Mouse (Mus musculus): ENCODE data around the gene Sfmbt2.
"Not testable (repeated sequence)": the region's sequence is repeated elsewhere in the genome, so short reads cannot be mapped to it uniquely, and the experiment has no call there.

The Sfmbt2 gene

DNA sequence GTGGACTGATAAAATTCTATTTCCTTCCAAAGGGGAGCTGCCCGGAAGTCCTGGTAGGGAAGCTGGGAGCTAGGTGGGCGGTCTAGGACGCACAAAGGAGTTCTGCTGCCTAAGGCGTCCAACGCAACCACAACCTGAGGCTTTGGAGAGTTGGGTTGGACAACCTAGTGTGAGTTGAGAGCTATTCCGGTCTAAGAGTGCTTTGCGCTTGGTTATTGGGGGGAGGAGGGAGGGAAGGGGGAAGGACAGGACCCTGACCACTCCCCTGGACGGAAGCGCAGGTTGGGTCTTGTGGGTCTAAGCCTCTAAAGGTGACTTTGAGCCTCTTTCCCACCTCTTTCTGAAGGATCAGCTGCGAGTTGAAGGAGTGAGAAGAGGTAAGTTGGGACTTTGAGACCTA is at the start of gene Sfmbt2:
Gene Sfmbt2, plus strand, starts transcription at position 335 of the 400 bp plus-strand sequence.
- DNase-seq = no peak

GRCm38 (mm10) chr2:10321093-10321492 is 49.2 kb upstream of the Sfmbt2 start:
- no peak for DNase-seq

DNA sequence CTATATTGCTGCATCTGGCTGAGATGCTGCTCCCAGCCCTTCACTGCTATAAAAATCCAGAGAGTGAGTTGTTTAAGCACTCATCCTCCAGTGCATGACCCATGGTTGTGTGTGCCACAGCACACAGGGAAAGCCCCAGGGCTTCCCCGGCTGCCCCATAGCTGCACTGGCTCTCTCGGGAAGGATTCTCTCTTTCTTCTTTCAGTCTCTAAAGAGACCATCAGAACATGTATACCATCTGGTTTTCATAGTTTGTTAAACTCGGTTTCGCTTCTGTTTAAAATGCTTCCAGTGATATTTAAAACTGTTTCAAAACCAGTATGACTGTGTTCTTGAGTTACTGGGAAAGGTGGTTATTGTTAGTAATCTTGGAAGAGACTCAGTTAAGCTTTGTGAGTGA is 47.1 kb upstream of the Sfmbt2 start:
- DNase-seq = no peak

DNA sequence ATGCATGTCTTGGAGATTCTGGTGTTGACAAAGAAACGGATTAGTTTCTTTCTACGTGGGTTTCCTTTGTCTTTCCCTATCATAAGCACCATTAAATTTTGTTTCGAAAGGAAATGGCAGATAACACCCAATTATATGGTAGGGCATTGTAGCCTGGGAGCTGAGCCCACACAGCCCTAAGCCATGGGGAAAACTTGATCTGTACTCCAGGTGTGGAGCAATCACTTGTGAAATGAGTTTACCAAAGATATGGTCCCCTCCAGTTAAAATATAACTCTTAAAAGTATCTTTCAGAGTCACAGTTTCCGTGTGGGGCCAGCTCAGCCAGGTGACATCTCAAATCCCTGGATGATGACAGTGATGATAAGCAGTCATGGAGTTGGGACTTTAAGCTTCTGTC is 45.3 kb upstream of the Sfmbt2 start:
- DNase-seq = no peak

- DNase-seq = no peak
These were observed 40.1 kb upstream of the Sfmbt2 start for GRCm38 (mm10) chr2:10330216-10330615.

GRCm38 (mm10) chr2:10334299-10334698 is 36.0 kb upstream of the Sfmbt2 start:
- no peak for DNase-seq

GRCm38 (mm10) chr2:10335037-10335608 is 35.2 kb upstream of the Sfmbt2 start:
- no peak for DNase-seq

- no peak for DNase-seq
These were observed 30.3 kb upstream of the Sfmbt2 start for GRCm38 (mm10) chr2:10340022-10340421.

- no peak for DNase-seq
These were observed 26.8 kb upstream of the Sfmbt2 start for GRCm38 (mm10) chr2:10343523-10343922.

DNA sequence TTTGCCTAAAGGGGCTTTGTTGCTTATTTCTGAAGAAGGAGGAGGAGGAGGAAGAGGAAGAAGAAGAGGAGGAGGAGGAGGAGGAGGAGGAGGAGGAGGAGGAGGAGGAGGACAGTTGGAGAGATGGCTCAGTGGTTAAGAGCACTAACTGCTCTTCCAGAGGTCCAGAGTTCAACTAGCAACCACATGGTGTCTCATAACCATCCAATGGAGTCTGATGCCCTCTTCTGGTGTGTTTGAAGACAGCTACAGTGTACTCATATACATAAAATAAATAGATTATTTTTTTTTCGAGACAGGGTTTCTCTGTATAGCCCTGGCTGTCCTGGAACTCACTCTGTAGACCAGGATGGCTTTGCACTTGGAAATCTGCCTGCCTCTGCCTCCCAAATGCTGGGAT is 26.2 kb upstream of the Sfmbt2 start:
- not testable (repeated sequence) for DNase-seq

DNA sequence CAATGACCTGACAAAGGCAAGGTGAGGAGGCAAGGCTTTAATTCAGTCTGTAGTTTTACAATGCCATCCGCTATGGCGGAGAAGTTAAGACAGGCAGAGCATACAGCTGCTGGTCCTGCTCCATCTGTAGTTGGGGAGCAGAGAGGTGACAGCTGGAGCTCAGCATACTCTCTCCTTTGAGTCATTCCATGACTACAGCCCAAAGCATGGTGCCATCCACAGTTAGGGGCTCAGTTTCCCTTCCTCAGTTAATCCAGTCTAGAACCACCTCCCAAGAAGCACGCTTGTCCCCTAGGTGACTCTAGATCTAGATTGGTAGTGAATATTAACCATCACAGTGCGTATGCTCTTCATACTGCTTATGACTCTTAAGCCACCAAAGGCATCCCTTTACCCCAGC is 23.1 kb upstream of the Sfmbt2 start:
- no peak for DNase-seq

DNA sequence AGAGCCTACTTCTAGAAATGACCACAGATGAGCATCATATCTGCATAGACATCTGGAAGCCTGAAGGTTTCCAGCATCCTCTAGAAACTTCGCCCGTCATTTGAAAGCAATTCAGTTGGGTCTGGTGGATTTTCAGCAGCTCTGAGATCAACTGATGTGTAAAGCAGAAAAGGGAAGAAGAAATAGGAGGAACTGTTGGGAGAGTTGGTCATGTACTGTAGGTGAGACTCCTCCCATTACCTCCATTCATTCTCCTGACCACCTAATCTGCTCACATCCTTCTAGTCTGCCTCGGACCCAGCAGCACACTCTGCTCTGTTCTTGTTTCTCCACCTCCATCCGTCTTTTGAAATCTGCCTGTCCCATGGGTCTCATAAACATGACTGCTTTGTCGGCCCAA is 22.3 kb upstream of the Sfmbt2 start:
- DNase-seq = no peak

DNA sequence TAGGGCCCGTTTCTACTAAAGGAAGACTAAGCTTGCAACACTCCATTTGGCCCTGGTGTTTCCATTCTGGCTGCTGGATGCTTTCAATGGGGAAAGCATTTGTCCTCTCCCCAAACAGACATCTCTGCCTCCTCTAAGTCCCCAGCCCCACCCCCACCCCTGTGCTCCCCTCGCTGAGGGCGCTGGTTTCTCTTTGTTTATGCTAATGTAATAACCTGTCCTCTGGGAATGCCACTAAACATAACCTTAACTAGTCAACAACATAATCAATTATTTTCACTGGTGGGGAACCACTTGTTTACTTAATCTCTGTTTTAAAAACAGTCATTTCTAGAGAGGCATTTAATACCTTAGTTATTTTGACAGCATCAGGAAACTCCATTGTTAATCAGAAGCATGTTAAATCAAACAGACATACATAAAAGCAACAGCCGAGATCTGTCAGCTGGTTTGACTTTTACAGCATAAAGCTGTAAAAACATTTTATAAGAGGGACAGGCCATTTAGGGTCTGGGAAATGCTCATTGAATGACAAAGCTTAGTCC is 20.0 kb upstream of the Sfmbt2 start:
- DNase-seq = no peak

DNA sequence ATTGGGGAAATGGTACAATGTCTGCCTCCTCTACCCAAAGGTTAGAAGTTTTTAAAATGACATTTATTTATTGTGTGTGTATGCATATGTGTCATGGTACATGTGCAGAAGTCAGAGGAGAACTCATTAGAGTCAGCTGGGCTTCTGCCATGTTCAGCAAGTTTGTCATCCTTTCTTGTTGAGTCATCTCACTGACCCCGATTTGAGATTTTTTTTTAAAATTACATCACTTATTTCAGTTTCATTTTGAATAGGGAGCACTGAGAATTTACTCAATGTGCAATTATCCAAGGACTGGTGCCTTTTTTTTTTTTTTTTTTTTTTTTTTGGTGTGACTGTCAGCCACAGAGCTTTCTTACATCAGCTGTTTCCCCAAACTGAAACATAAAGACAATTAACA is 19.2 kb upstream of the Sfmbt2 start:
- no peak for DNase-seq

- DNase-seq = no peak
These were observed 17.4 kb upstream of the Sfmbt2 start for GRCm38 (mm10) chr2:10352887-10353286.

GRCm38 (mm10) chr2:10353889-10354288 is 16.4 kb upstream of the Sfmbt2 start:
- DNase-seq = no peak

- DNase-seq = no peak
These were observed 10.4 kb upstream of the Sfmbt2 start for GRCm38 (mm10) chr2:10359861-10360260.

- no peak for DNase-seq
These were observed 5.2 kb upstream of the Sfmbt2 start for GRCm38 (mm10) chr2:10365081-10365480.

- no peak for DNase-seq
These were observed 4.0 kb upstream of the Sfmbt2 start for GRCm38 (mm10) chr2:10366284-10366683.

DNA sequence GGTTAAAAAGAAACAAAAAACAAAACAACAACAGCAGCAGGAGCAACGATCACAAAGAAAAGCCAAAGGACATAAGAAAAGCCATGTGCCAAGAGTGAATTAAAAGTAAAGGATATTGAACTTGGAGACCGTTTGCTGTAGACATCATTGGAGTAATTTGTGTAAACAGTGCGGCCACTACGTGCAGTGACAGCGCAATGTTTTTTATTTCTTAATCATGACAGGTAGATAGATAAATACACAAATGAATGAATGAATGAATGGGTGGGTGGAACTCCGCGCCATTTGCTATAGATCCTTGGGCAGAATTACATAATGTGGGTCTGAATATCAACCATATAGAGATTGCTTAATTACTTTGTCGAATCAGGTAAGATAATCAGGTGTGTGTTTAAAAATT is 634 bp upstream of the Sfmbt2 start:
- no peak for DNase-seq

GRCm38 (mm10) chr2:10370687-10371458 is 563 bp downstream of the Sfmbt2 start:
- no peak for DNase-seq

DNA sequence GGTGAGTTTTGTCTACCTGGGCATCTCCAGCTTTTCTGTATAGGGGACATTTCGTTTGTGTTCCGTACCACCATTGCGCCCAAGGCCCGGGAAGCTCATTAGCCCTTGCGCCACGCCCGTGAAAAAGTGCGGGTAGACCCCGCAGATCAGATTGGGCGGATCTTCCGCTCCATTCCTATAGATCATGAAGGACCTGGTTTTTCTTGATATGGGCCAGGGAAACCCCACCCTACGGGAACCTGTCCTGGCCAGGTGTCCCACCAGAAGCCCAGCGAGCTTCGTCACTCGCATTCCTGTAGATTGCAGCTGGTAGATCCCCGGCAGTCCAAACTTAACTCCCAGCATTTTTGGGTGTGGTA is 1.1 kb downstream of the Sfmbt2 start:
- no peak for DNase-seq

DNA sequence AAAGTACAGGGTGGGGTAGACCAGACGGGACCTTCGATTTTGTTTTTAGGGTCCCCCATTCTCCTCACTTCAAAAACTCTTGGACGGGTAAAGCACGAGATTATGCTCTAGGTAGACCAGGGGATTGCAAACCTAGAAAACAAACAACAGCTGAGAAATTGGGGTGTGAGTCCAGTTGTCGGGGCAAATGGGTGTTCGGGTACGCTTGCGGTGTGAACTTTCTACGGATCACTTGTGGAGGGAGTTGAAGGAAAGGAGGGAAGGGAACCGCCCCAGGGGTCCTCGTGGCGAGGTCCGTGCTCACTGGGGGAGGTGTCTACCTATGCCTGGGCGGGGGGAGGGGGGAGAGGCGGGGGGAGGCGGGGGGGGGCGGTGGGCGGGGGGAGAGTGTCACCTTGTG is 1.6 kb downstream of the Sfmbt2 start:
- DNase-seq = no peak

DNA sequence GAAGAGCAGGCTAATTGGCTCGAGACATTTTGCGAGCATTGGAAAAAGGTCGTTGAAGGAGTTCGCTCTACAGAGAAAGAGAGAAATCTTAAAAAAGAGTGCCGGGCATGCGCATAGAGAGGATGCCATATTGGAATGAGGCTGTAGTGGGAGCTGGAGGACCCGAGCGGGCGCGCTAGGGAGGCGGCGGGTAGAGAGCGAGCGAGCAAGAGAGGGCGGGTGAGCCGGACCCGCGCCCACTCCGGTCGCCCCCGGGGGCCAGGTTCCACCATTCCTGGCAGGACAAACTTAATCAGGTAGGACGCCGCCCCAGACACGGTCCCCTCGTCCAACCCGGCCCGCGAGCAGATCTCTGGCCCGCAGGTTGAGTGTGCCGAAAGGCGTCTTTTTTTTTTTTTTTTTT is 2.0 kb downstream of the Sfmbt2 start:
- DNase-seq = peak; percentile 18

Data from cerebellum, adult 9-11 months (tissue).